Mouse (Mus musculus) layer of hippocampus, adult 9-11 months (tissue): ENCODE measurements around the gene Ephb1.

Source experiments
- DNase-seq: peaks from one replicate; pipeline ENCODE4 v3.0.0; 2022

Gene Ephb1

GRCm38 (mm10) chr9:102235444-102235951 is 119.0 kb downstream of the Ephb1 start:
- DNase-seq, result peak; percentile 23

- DNase-seq, result no peak
Observed at GRCm38 (mm10) chr9:102231248-102231647, 123.2 kb downstream of the Ephb1 start.

GRCm38 (mm10) chr9:102216746-102217566 is 137.5 kb downstream of the Ephb1 start:
- DNase-seq, result no peak

- DNase-seq, result peak; percentile 45
Observed at GRCm38 (mm10) chr9:102212036-102212383, 142.5 kb downstream of the Ephb1 start.

- peak; percentile 17 for DNase-seq
Observed at GRCm38 (mm10) chr9:102211296-102212035, 143.0 kb downstream of the Ephb1 start.

- DNase-seq, result no peak
Observed at GRCm38 (mm10) chr9:102205518-102205917, 149.0 kb downstream of the Ephb1 start.

GRCm38 (mm10) chr9:102201867-102202266 is 152.6 kb downstream of the Ephb1 start:
- no peak for DNase-seq

GRCm38 (mm10) chr9:102196856-102197255 is 157.6 kb downstream of the Ephb1 start:
- DNase-seq, result no peak

- DNase-seq, result peak; percentile 25
Observed at GRCm38 (mm10) chr9:102194063-102194462, 160.4 kb downstream of the Ephb1 start.

- DNase-seq, result peak; percentile 28
Observed at GRCm38 (mm10) chr9:102192724-102193685, 161.5 kb downstream of the Ephb1 start.

GRCm38 (mm10) chr9:102190058-102190457 is 164.4 kb downstream of the Ephb1 start:
- DNase-seq, result no peak

GRCm38 (mm10) chr9:102189406-102189805 is 165.1 kb downstream of the Ephb1 start:
- DNase-seq, result no peak

GRCm38 (mm10) chr9:102183663-102184274 is 170.7 kb downstream of the Ephb1 start:
- DNase-seq, result peak; percentile 17

GRCm38 (mm10) chr9:102181810-102182490 is 172.5 kb downstream of the Ephb1 start:
- peak; percentile 32 for DNase-seq

GRCm38 (mm10) chr9:102181276-102181675 is 173.2 kb downstream of the Ephb1 start:
- DNase-seq, result no peak

GRCm38 (mm10) chr9:102180486-102180885 is 174.0 kb downstream of the Ephb1 start:
- no peak for DNase-seq

GRCm38 (mm10) chr9:102180070-102180469 is 174.4 kb downstream of the Ephb1 start:
- DNase-seq, result no peak

- DNase-seq, result no peak
Observed at GRCm38 (mm10) chr9:102169706-102170105, 184.8 kb downstream of the Ephb1 start.

GRCm38 (mm10) chr9:102155876-102156275 is 198.6 kb downstream of the Ephb1 start:
- no peak for DNase-seq

- DNase-seq, result no peak
Observed at GRCm38 (mm10) chr9:102139181-102139580, 215.3 kb downstream of the Ephb1 start.

GRCm38 (mm10) chr9:102138671-102139070 is 215.8 kb downstream of the Ephb1 start:
- DNase-seq, result peak; percentile 59

- DNase-seq, result no peak
Observed at GRCm38 (mm10) chr9:102138187-102138586, 216.3 kb downstream of the Ephb1 start.
